Mouse (Mus musculus) spleen, adult 12 weeks (tissue): ENCODE results near the gene Wiz.

Experiments
- DNase-seq: peaks from one replicate; pipeline ENCODE4 v3.0.0; 2022; ENCODE audit warnings: low spot score

Wiz gene

GRCm38 (mm10) chr17:32349037-32349732 lies 40.1 kb downstream of the Wiz start:
- DNase-seq = peak; percentile 52

GRCm38 (mm10) chr17:32348406-32348805 lies 40.8 kb downstream of the Wiz start:
- no peak for DNase-seq

- no peak for DNase-seq
Observed at GRCm38 (mm10) chr17:32341102-32341501, 48.1 kb downstream of the Wiz start.

DNA sequence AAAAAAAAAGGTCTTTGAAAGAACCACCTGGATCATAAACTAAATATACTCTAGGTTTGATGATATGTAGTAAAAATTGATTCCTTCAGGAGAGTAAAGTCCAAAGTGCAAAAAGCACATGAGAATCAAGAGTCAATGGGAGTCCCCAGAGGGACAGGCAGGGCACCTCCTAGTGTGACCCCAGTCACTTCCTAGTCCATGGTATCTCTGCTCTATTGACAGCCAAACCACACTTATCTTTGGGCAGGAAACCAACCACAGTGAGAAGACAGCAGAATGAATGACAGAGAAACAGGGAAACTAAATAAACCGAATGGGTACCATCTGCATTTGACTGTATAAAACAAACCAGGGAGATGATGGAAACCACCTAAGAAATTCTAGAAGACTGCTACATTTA lies 49.1 kb downstream of the Wiz start:
- DNase-seq = no peak

DNA sequence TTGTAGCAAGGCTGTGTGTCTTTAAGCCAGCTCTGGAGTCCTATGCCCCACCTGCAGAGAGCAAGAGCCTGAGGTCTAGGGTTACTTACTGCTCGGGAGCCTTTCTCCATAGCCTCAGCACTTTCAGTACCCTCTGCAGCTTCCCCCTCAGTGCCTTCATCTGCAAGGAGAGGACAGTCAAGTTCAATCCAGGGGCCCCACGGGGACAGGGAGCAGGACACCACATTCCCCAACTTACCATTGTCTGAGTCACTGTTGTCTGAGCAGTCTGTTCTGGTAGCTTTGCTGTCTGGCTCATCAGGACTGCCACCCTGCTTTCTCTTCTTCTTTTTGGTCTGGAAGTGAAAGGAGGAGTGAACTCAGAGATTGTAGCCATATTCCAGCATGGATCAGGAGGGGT lies 53.4 kb downstream of the Wiz start:
- no peak for DNase-seq

DNA sequence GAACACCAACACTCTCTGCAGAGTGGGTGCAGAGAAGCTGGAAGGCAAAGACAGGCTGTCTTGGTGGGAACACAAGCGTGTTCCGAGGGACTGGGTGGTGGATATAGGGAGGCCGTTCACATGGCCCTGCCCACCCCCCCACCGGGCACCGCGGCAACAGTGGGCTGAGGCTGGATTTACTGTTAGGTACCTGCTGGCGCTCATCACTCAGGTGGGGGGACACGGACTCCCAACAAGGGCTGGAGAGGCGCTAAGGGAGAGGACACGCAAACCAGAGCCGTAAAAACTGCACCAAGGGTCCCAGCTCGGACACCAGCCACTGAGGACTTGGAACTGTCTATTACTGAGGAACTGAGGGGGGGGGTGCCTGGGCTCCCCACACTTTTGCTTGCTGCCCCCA lies 54.3 kb downstream of the Wiz start:
- no peak for DNase-seq

DNA sequence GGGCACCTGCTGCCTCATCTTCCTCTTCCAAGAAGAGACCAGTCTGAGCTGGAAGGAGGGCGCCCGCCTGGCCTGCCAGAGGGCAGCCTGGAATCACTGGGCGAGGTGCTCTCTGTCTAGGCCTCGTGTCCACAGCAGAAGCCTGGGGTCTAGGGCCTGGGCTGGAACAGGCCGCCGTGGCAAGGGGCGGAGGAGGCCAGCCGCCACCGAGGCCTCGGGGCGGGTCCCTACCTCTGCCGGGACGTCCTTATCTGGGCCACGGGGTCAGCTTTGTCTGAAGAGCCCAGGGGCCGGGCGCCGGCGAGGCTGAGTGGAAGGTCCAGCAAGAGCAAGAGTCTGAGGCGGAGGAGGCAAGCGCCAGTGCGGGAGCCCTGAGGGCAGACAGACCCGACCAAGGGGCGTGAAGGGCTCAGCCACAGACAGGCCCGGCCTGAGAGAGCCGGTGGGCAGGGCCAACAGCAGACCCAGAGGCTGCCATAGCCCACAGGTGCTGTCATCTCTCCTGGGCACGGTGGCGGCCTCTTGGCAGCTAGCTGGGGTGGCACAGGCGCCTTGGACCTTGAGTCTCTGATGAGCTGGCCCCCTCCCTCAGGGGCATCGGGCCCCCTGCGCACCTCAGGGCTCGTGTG lies 55.5 kb downstream of the Wiz start:
- DNase-seq = no peak

- no peak for DNase-seq
Observed at GRCm38 (mm10) chr17:32327501-32327900, 61.7 kb downstream of the Wiz start.

GRCm38 (mm10) chr17:32322809-32323208 lies 66.4 kb downstream of the Wiz start:
- no peak for DNase-seq

GRCm38 (mm10) chr17:32321836-32322235 lies 67.4 kb downstream of the Wiz start:
- no peak for DNase-seq

- no peak for DNase-seq
Observed at GRCm38 (mm10) chr17:32321390-32321734, 67.9 kb downstream of the Wiz start.

GRCm38 (mm10) chr17:32320597-32321389 lies 68.4 kb downstream of the Wiz start, which contains the start of gene Akap8:
Akap8 (minus strand) TSS chr17:32321238.
- DNase-seq = peak; percentile 93

DNA sequence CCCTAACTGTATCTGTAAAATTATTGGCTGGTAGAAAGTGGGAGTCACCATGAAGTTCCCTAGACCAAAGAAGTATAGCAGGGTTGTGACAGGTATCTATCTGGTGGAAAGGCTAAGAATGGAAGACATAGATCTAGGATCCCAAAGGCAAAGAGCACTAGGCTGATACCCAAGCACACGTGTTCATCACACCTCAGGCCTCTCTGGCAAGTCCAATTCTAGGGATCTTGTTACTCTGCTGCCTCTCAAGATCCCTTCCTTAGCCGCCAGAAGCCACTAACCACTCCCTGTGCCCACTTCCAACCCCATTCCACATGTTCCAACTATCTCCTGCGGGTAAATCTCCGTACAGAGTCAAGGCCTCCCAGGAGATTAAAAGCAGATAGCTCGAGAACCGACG lies 69.3 kb downstream of the Wiz start:
- DNase-seq = no peak

GRCm38 (mm10) chr17:32317708-32318107 lies 71.5 kb downstream of the Wiz start:
- DNase-seq = no peak

DNA sequence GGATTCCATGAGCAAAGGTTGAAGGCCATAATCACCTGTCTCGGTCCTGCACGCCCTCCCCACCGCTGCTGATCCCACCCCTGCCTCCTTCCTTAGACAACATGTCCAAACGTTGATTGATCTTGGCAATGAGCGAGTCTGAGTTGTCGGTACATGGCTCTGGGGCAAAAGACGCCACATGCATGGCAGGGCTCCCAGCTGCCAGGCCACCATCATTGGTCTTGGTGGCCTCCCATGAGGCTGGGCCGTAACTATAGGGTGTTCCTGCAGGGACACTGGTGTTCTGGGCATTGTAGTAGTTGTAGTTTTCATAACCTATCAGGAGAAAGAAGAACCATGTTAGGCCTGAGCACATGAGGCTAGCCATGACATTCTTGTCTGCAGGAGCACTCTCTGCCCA lies 72.2 kb downstream of the Wiz start:
- no peak for DNase-seq

DNA sequence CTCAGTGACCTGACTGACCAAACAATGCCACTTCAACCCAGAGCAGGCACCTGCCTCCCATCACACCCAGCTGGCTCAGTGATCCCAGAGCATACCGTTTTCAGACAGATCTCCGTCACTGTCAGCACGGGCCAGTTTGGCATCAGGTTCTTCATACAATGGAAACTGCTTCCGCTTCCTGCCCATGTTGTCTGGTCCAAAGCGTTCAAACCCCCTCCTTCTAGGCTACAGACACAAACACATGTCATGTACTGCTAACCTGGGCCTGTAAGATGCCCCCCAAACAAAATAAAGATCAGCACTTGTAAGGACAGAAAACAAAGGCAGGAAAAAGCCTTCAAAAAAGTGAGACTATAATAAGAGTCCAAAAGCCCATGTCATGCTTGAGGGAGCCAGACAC lies 73.7 kb downstream of the Wiz start:
- no peak for DNase-seq

GRCm38 (mm10) chr17:32313892-32314291 lies 75.3 kb downstream of the Wiz start:
- DNase-seq = no peak

DNA sequence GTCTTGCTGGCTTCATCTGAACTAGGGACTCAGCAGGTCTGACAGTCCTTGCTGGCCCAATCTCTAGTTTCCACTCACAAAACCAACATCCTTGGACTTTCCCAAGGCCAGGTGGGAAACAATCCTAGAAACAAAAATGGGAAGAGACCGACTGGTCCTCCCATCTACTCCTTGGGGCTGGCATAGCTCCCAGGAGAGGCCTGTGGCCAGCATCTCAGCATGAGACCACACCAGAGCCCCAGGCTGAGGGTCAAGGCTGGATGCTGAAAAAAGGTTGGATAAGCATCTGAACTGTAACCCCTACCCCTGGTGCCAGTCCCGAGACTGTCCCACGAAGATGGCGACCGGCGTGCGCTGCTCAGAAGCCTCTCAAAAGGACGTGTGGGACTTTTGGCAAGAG lies 76.4 kb downstream of the Wiz start:
- DNase-seq = no peak

- no peak for DNase-seq
Observed at GRCm38 (mm10) chr17:32307963-32308362, 81.3 kb downstream of the Wiz start.
